Mouse (Mus musculus) embryonic facial prominence, embryonic 12.5 days (tissue): Measurements from ENCODE around the gene Galk2. TPM values are rescaled to one million over a fixed set of nuclear protein-coding genes. Genes with fewer than 3 reads are reported as not detected.

ENCODE experiments used
- polyA plus RNA-seq: library from polyadenylated mRNA; unstranded; fragments of >200 nt; fragmentation: Nextera tagmentation; extraction: Ambion mirVana; gene quantifications from 2 replicates; pipeline ENCODE4 v1.2.1, GENCODE M21; 2016

The Galk2 gene
- polyA plus RNA-seq, 1 experiment from 2014 or later = 40.3 TPM

Other genes starting within 250 kb of the Galk2 start
- 9.5 and 10.1 TPM in 2 replicates for gene Cep152, start 234.0 kb upstream of the Galk2 start, polyA plus RNA-seq
- gene Eid1, start 186.0 kb upstream of the Galk2 start, polyA plus RNA-seq = 345 and 361 TPM in 2 replicates
- 2.5 and 2.7 TPM in 2 replicates for gene Shc4, start 135.0 kb upstream of the Galk2 start, polyA plus RNA-seq
- 21.8 and 22.8 TPM in 2 replicates for gene Secisbp2l, start 76.2 kb upstream of the Galk2 start, polyA plus RNA-seq
- gene Cops2, start within 50 bp of the Galk2 start, polyA plus RNA-seq = 86.3 and 93.1 TPM in 2 replicates
- 6.4 and 6.8 TPM in 2 replicates for gene Fgf7, start 175.5 kb downstream of the Galk2 start, polyA plus RNA-seq